Mouse (Mus musculus): ENCODE results near the gene Col5a3. TPM values are rescaled to one million over a fixed set of nuclear protein-coding genes. Genes with fewer than 3 reads are reported as not detected.
A peak's percentile ranks its signal among the peaks of the same experiment; 100 is the strongest.

Col5a3 gene
- polyA plus RNA-seq, 1 experiment from 2014 or later: 1.2 TPM

DNA sequence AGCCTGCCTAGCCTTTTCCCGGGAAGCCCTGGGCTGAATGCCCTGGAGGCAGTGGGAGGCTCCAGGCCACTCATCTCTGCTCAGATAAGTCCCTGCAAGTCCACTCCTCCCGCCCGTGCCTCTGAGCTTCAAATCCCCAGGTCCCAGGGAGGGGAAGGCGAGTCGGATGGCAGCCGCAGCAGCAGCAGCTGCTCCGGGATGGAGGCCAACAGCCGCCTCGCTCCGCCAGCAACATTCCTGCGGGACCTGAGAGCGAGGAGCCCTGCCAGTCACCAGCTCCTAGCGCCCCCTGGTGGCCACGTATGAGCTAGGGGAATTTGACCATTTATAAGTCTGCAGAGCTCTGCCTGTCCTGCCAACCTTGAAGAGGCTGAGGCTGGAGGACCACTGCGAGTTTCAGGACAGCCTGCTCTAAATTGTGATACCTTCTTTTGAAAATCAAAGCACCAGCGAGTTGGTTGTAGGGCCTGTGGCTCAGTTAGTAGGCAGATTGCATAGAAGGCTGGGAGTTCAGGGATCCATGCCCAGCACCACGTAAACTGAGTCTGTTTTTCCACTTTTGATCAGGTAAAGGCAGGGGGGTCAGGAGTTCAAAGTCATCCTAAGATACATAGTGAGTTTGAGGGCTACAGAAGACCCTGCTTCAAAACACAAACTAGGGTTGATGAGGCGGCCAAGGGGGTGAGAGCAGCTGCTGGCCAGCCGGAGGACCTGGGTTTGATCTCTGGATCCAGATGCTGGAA lies 16.2 kb upstream of the Col5a3 start:
- TF ChIP-seq CTCF (IDR thresholded peaks at IDR 0.05; ENCODE audit: low read depth): peak; percentile 98
- WGBS: 15% methylated on average over 19 of the region's 19 CpGs
- no peak overlapping the region for H3K9ac ChIP-seq (ENCODE audit: low read depth, low read length)
- no peaks in the 10 kb centered on the region for H3K36me3 ChIP-seq (ENCODE audit: control insufficient read depth, insufficient read depth)
- peak; percentile 54; the same call in 1 of the 2 replicates for ATAC-seq
- H3K27me3 ChIP-seq (replicated peaks; ENCODE audit: control insufficient read depth, insufficient read depth, low read length): no peaks in the 10 kb centered on the region; the same call in 1 of the 2 replicates
- no peaks in the 10 kb centered on the region for H3K4me1 ChIP-seq (replicated peaks; ENCODE audit: control insufficient read depth, insufficient read depth, low read length)
- 0 out of 2 replicates have a peak overlapping the region, but pooled peaks have one; percentile 10 for H3K4me2 ChIP-seq (replicated peaks; ENCODE audit: low read depth)
- no peak overlapping the region for H3K27ac ChIP-seq (ENCODE audit: low read depth, low read length)
- H3K9me3 ChIP-seq (ENCODE audit: control insufficient read depth): no peaks in the 10 kb centered on the region
- H3K4me3 ChIP-seq (ENCODE audit: low read depth, low read length): no peak overlapping the region

DNA sequence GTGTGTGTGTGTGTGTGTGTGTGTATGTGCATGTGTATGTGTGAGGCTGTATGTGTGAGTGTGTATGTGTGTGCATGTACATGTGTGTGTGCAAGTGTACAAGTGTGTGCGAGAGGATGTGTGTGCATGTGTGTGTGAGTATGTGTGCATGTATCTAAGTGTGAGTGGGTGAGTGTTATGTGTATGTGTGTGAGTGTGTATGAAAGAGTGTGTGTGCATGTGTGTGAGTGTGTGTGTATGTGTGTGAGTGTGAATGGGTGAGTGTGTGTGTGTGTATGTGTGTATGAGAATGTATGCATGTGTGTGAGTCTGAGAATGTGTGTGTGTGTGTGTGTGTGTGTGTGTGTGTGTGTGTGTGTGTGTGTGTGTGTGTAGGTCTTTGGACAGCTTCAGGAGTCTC lies 13.3 kb upstream of the Col5a3 start:
- Histone ChIP-seq H3K4me1 (replicated peaks; ENCODE audit: control insufficient read depth, insufficient read depth, low read length) (no peaks in the 10 kb centered on the region), H3K4me3 (ENCODE audit: low read depth, low read length) (no peak overlapping the region), H3K9ac (ENCODE audit: low read depth, low read length) (no peak overlapping the region), H3K36me3 (ENCODE audit: control insufficient read depth, insufficient read depth) (no peaks in the 10 kb centered on the region), H3K27ac (ENCODE audit: low read depth, low read length) (no peak overlapping the region), H3K4me2 (replicated peaks; ENCODE audit: low read depth) (no peak overlapping the region), H3K27me3 (replicated peaks; ENCODE audit: control insufficient read depth, insufficient read depth, low read length) (no peaks in the 10 kb centered on the region; the same call in 1 of the 2 replicates), H3K9me3 (ENCODE audit: control insufficient read depth) (no peaks in the 10 kb centered on the region)
- ATAC-seq: no peak
- no peak for TF ChIP-seq CTCF (IDR thresholded peaks at IDR 0.05; ENCODE audit: low read depth)
- WGBS: 87% methylated on average over 1 of the region's 1 CpGs

GRCm38 (mm10) chr9:20825781-20826180 lies 10.9 kb upstream of the Col5a3 start:
- no peaks in the 10 kb centered on the region for H3K9me3 ChIP-seq (ENCODE audit: control insufficient read depth)
- no peak overlapping the region for H3K4me3 ChIP-seq (ENCODE audit: low read depth, low read length)
- no peak overlapping the region for H3K9ac ChIP-seq (ENCODE audit: low read depth, low read length)
- no peak overlapping the region for H3K4me2 ChIP-seq (replicated peaks; ENCODE audit: low read depth)
- 48% methylated on average over 5 of the region's 5 CpGs for WGBS
- ATAC-seq: no peak
- no peaks in the 10 kb centered on the region for H3K36me3 ChIP-seq (ENCODE audit: control insufficient read depth, insufficient read depth)
- H3K27me3 ChIP-seq (replicated peaks; ENCODE audit: control insufficient read depth, insufficient read depth, low read length): no peaks in the 10 kb centered on the region; the same call in 1 of the 2 replicates
- no peak for TF ChIP-seq CTCF (IDR thresholded peaks at IDR 0.05; ENCODE audit: low read depth)
- no peak overlapping the region for H3K27ac ChIP-seq (ENCODE audit: low read depth, low read length)
- no peaks in the 10 kb centered on the region for H3K4me1 ChIP-seq (replicated peaks; ENCODE audit: control insufficient read depth, insufficient read depth, low read length)

DNA sequence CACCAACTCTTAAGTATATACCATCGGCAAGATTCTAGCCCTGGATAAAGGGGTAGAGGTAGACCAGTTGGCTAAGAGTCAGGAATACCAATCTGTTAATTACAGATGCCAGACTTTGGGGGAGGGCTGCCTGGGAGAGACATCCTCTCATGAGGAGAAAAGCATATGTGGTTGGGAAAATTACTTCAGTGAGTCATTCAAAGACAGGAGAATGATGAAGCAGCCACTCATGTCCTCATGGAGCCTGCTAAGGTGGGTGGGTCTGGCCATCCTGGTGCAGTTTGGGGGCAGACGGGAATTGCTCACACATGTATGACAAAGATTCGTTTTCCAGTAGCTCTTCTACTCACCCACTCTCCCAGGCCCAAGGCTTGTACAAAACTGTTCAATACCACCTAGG lies 8.0 kb upstream of the Col5a3 start:
- no peaks in the 10 kb centered on the region for H3K9me3 ChIP-seq (ENCODE audit: control insufficient read depth)
- ATAC-seq: no peak
- WGBS: 75% methylated on average over 3 of the region's 3 CpGs
- H3K9ac ChIP-seq (ENCODE audit: low read depth, low read length): no peak overlapping the region
- no peak overlapping the region for H3K27ac ChIP-seq (ENCODE audit: low read depth, low read length)
- H3K4me3 ChIP-seq (ENCODE audit: low read depth, low read length): no peak overlapping the region
- H3K27me3 ChIP-seq (replicated peaks; ENCODE audit: control insufficient read depth, insufficient read depth, low read length): no peaks in the 10 kb centered on the region
- H3K4me1 ChIP-seq (replicated peaks; ENCODE audit: control insufficient read depth, insufficient read depth, low read length): no peaks in the 10 kb centered on the region
- H3K36me3 ChIP-seq (ENCODE audit: control insufficient read depth, insufficient read depth): no peaks in the 10 kb centered on the region
- H3K4me2 ChIP-seq (replicated peaks; ENCODE audit: low read depth): no peak overlapping the region
- no peak for TF ChIP-seq CTCF (IDR thresholded peaks at IDR 0.05; ENCODE audit: low read depth)

DNA sequence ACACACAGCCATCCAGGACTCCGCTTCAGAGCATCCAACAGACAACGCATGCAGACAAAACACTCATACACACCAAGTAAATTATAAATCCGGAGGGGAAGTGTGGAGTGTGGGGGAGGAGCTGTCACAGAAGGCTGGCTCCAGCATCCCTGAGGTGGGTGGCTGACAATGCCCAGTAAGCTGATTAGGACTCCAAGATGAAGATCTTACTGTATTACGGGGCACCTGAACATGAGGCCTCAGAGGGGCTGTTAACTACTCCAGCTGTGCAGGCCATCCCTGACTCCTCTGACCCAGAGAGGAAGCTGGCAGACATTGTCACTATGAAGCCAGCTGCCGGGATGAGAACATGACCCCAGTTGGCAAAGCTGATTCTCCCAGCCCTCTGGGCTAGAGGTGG lies 5.1 kb upstream of the Col5a3 start:
- 77% methylated on average over 5 of the region's 5 CpGs for WGBS
- Histone ChIP-seq H3K27ac (ENCODE audit: low read depth, low read length) (no peak overlapping the region), H3K27me3 (replicated peaks; ENCODE audit: control insufficient read depth, insufficient read depth, low read length) (no peaks in the 10 kb centered on the region), H3K4me2 (replicated peaks; ENCODE audit: low read depth) (no peak overlapping the region), H3K4me3 (ENCODE audit: low read depth, low read length) (no peak overlapping the region), H3K9ac (ENCODE audit: low read depth, low read length) (no peak overlapping the region), H3K9me3 (ENCODE audit: control insufficient read depth) (no peaks in the 10 kb centered on the region), H3K36me3 (ENCODE audit: control insufficient read depth, insufficient read depth) (no peaks in the 10 kb centered on the region), H3K4me1 (replicated peaks; ENCODE audit: control insufficient read depth, insufficient read depth, low read length) (no peaks in the 10 kb centered on the region)
- no peak for ATAC-seq
- no peak for TF ChIP-seq CTCF (IDR thresholded peaks at IDR 0.05; ENCODE audit: low read depth)

DNA sequence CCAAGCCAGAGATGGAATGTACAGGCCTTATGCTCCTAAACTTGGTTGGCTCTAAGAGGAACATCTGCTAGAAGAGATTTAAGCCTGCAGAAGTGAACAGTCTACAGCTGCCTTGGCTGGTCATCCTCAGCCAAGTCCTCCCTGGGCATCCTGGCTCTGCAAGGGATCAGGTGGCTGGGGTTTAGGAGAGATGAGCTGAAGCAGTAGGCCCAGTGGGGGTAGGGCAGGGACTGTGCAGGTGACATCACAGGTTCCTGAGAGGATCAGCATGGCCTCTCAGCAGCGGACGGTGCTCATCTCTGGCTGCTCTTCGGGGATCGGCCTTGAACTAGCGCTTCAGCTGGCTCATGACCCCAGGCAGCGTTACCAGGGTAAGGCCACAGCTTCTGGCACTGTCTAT lies 3.4 kb upstream of the Col5a3 start, which contains the start of gene Rdh8:
Rdh8 (plus strand) TSS at position 268 of the 400 bp plus-strand sequence.
- Histone ChIP-seq H3K27ac (ENCODE audit: low read depth, low read length) (no peak within 1 kb of the TSS), H3K4me2 (replicated peaks; ENCODE audit: low read depth) (no peak within 1 kb of the TSS), H3K4me3 (ENCODE audit: low read depth, low read length) (no peak within 1 kb of the TSS), H3K27me3 (replicated peaks; ENCODE audit: control insufficient read depth, insufficient read depth, low read length) (0 out of 2 replicates have a peak, but pooled peaks cover 3% of the 10 kb centered on the region), H3K4me1 (replicated peaks; ENCODE audit: control insufficient read depth, insufficient read depth, low read length) (no peaks in the 10 kb centered on the region), H3K9ac (ENCODE audit: low read depth, low read length) (no peak within 1 kb of the TSS), H3K36me3 (ENCODE audit: control insufficient read depth, insufficient read depth) (no peaks in the 10 kb centered on the region), H3K9me3 (ENCODE audit: control insufficient read depth) (no peaks in the 10 kb centered on the region)
- no peak for ATAC-seq
- TF ChIP-seq CTCF (IDR thresholded peaks at IDR 0.05; ENCODE audit: low read depth): no peak
- 77% methylated on average over 6 of the region's 6 CpGs for WGBS

Data from intestine, postnatal 0 days (tissue).